Mouse (Mus musculus): Measurements from ENCODE around the gene Nnmt. TPM values are rescaled to one million over a fixed set of nuclear protein-coding genes. Genes with fewer than 3 reads are reported as not detected.

Nnmt gene
- polyA plus RNA-seq, 1 experiment, result not detected

DNA sequence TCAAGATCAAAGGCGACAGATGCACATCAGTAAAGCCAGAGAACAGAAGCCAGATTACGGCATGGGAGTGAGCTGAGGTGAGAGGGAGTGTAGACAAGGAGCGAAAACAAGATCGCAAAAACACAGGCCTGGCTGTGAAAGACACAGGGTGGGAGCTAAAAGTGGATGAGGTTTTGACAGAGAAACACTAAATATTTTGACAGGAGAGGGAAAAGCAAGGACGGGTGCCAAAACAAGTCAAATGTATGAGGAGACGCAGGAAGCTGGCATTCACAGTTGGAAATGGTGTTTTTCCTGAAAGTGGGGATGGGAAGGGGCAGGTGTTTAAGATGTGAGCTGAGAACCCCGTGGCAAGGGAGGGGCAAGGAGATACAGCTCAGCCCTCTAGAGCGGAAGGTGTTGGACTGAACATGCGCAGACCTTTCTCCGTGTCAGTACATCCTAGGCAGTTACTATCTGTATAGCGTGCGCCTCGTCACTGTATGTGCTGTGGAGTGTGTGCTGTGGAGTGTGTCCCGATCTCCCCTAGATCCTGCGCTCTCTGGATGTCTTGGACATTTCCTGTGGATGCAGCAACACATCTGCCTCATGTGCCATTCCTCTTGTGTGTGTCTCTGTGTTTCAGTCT is 33.3 kb upstream of the Nnmt start:
- H3K27ac ChIP-seq (ENCODE audit: insufficient read depth, low read depth, low read length), result no peak overlapping the region
- H3K4me1 ChIP-seq (ENCODE audit: control insufficient read depth, insufficient read depth, low read length), result no peaks in the 10 kb centered on the region
- TF ChIP-seq CTCF (IDR thresholded peaks at IDR 0.05; ENCODE audit: insufficient read depth, low read depth, low read length) (no peak), POLR2A (IDR thresholded peaks at IDR 0.05; ENCODE audit: insufficient read depth, low read depth, low read length) (no peak)
- 70% methylated on average over 15 of the region's 15 CpGs for WGBS
- H3K4me3 ChIP-seq (ENCODE audit: insufficient read depth, low read depth, low read length), result no peak overlapping the region

GRCm38 (mm10) chr9:48637161-48637560 is 32.2 kb upstream of the Nnmt start:
- Histone ChIP-seq H3K4me3 (ENCODE audit: insufficient read depth, low read depth, low read length) (no peak overlapping the region), H3K27ac (ENCODE audit: insufficient read depth, low read depth, low read length) (no peak overlapping the region), H3K4me1 (ENCODE audit: control insufficient read depth, insufficient read depth, low read length) (no peaks in the 10 kb centered on the region)
- WGBS, result 93% methylated on average over 7 of the region's 7 CpGs
- no peak for TF ChIP-seq CTCF (IDR thresholded peaks at IDR 0.05; ENCODE audit: insufficient read depth, low read depth, low read length)
- TF ChIP-seq POLR2A (IDR thresholded peaks at IDR 0.05; ENCODE audit: insufficient read depth, low read depth, low read length), result no peak

DNA sequence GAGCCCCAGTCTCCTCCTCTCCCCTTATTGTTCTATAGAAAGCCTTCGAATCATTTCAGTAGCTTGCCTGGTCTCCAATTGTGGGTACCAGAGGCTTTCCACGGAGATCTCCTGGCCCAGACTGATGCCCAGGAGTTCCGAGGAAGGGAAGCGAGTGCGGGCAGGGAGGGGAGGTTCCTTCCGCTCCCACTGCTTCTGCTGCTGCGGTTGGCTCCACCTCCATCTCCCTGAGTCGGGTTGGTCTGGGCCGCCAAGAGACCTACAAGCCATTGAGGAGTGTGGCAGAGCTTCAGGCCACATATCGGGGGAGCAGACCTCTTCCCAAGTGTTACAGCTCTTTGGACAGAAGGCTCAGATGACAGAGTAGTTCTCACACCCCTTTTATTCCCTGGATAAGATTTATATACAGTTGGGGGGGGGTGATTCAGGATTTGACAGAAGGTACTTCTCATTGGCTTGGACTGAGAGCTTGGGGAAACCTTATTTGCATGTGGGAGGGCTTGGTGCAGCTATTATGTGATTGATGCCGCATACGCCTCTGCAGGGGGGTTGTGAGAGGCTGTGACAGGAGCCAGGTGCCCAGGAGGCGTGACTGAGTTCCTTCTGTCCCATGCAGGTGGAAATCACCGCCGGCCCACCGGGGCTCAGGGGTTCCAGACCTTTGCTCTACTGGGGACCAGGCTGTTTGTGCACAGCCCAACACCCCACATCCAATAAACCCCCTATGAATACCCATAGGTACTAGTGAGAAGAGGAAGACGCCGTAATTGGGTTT is 30.8 kb upstream of the Nnmt start:
- H3K27ac ChIP-seq (ENCODE audit: insufficient read depth, low read depth, low read length), result no peak overlapping the region
- WGBS, result 59% methylated on average over 18 of the region's 18 CpGs
- no peaks in the 10 kb centered on the region for H3K4me1 ChIP-seq (ENCODE audit: control insufficient read depth, insufficient read depth, low read length)
- TF ChIP-seq CTCF (IDR thresholded peaks at IDR 0.05; ENCODE audit: insufficient read depth, low read depth, low read length), result no peak
- TF ChIP-seq POLR2A (IDR thresholded peaks at IDR 0.05; ENCODE audit: insufficient read depth, low read depth, low read length), result no peak
- H3K4me3 ChIP-seq (ENCODE audit: insufficient read depth, low read depth, low read length), result no peak overlapping the region

- Histone ChIP-seq H3K27ac (ENCODE audit: insufficient read depth, low read depth, low read length) (no peak overlapping the region), H3K4me1 (ENCODE audit: control insufficient read depth, insufficient read depth, low read length) (no peaks in the 10 kb centered on the region), H3K4me3 (ENCODE audit: insufficient read depth, low read depth, low read length) (no peak overlapping the region)
- no peak for TF ChIP-seq CTCF (IDR thresholded peaks at IDR 0.05; ENCODE audit: insufficient read depth, low read depth, low read length)
- TF ChIP-seq POLR2A (IDR thresholded peaks at IDR 0.05; ENCODE audit: insufficient read depth, low read depth, low read length), result no peak
- 85% methylated on average over 6 of the region's 6 CpGs for WGBS
These were observed 28.2 kb upstream of the Nnmt start for GRCm38 (mm10) chr9:48633147-48633546.

DNA sequence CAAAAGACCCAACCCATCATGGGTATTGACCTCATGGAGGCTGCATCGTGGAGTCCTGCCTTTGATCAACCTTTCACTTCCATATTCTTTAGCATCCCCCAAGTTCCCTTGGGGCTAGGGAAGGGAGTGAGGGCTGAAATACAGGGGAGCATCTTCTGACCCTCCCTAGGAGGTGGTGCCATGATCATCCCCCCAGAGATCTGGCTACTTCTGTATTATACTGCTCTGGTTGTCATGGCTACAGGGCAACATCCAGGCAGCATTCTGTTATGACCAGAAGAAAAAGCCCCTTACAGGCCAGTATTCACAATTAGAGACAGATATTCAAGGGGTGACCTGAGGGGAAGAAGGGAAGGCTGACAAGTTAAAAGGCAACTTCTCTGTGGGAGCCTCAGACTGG is 14.3 kb upstream of the Nnmt start:
- Histone ChIP-seq H3K4me3 (ENCODE audit: insufficient read depth, low read depth, low read length) (no peak overlapping the region), H3K4me1 (ENCODE audit: control insufficient read depth, insufficient read depth, low read length) (peaks cover 7% of the 10 kb centered on the region), H3K27ac (ENCODE audit: insufficient read depth, low read depth, low read length) (no peak overlapping the region)
- no peak for TF ChIP-seq CTCF (IDR thresholded peaks at IDR 0.05; ENCODE audit: insufficient read depth, low read depth, low read length)
- no peak for TF ChIP-seq POLR2A (IDR thresholded peaks at IDR 0.05; ENCODE audit: insufficient read depth, low read depth, low read length)
- 58% methylated on average over 1 of the region's 1 CpGs for whole genome bisulfite sequencing

GRCm38 (mm10) chr9:48618589-48618988 is 13.6 kb upstream of the Nnmt start:
- H3K4me3 ChIP-seq (ENCODE audit: insufficient read depth, low read depth, low read length), result 0 out of 2 replicates have a peak overlapping the region, but pooled peaks have one; percentile 12
- WGBS, result 32% methylated on average over 6 of the region's 6 CpGs
- TF ChIP-seq CTCF (IDR thresholded peaks at IDR 0.05; ENCODE audit: insufficient read depth, low read depth, low read length) (peak; percentile 43; the same call in 1 of the 2 replicates), POLR2A (IDR thresholded peaks at IDR 0.05; ENCODE audit: insufficient read depth, low read depth, low read length) (no peak)
- H3K4me1 ChIP-seq (ENCODE audit: control insufficient read depth, insufficient read depth, low read length), result peaks cover 7% of the 10 kb centered on the region
- no peak overlapping the region for H3K27ac ChIP-seq (ENCODE audit: insufficient read depth, low read depth, low read length)

GRCm38 (mm10) chr9:48618111-48618510 is 13.2 kb upstream of the Nnmt start:
- TF ChIP-seq POLR2A (IDR thresholded peaks at IDR 0.05; ENCODE audit: insufficient read depth, low read depth, low read length), result no peak
- TF ChIP-seq CTCF (IDR thresholded peaks at IDR 0.05; ENCODE audit: insufficient read depth, low read depth, low read length), result no peak
- H3K4me3 ChIP-seq (ENCODE audit: insufficient read depth, low read depth, low read length), result no peak overlapping the region

DNA sequence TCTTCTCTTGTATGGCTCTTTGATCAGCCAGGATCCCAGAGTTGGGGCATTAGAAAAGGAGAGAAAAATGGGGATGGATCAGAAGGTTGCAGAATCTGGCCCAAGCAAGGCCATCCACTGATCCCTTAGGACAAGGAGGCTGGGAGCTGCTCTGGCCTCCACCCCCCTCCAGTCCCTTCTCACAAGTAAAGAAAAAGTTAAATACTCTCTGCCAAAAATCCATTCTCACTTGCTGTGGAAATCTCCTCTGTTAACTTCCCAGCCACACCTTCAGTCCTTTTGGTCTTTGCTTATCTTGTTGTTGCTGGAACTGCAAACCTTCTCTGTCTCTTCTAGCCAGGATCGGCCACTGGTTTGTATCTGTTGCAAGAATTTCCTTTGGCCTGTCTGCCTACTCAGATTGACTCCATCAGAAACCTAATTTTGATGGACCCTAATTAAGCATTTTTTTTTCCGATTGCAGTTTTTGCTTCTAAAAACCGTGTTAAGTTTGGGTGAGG is 12.6 kb upstream of the Nnmt start:
- Histone ChIP-seq H3K4me3 (ENCODE audit: insufficient read depth, low read depth, low read length) (no peak overlapping the region), H3K4me1 (ENCODE audit: control insufficient read depth, insufficient read depth, low read length) (peaks cover 7% of the 10 kb centered on the region), H3K27ac (ENCODE audit: insufficient read depth, low read depth, low read length) (no peak overlapping the region)
- TF ChIP-seq CTCF (IDR thresholded peaks at IDR 0.05; ENCODE audit: insufficient read depth, low read depth, low read length), result no peak
- TF ChIP-seq POLR2A (IDR thresholded peaks at IDR 0.05; ENCODE audit: insufficient read depth, low read depth, low read length), result no peak
- 90% methylated on average over 3 of the region's 3 CpGs for WGBS

More at GRCm38 (mm10) chr9:48618111-48618510, 13.2 kb upstream of the Nnmt start:
- Histone ChIP-seq H3K27ac (ENCODE audit: insufficient read depth, low read depth, low read length) (no peak overlapping the region), H3K4me1 (ENCODE audit: control insufficient read depth, insufficient read depth, low read length) (peaks cover 7% of the 10 kb centered on the region)
- 55% methylated on average over 8 of the region's 8 CpGs for WGBS

GRCm38 (mm10) chr9:48613221-48613620 is 8.3 kb upstream of the Nnmt start:
- 84% methylated on average over 4 of the region's 4 CpGs for WGBS
- Histone ChIP-seq H3K27ac (ENCODE audit: insufficient read depth, low read depth, low read length) (no peak overlapping the region), H3K4me1 (ENCODE audit: control insufficient read depth, insufficient read depth, low read length) (peaks cover 3% of the 10 kb centered on the region), H3K4me3 (ENCODE audit: insufficient read depth, low read depth, low read length) (no peak overlapping the region)
- no peak for TF ChIP-seq CTCF (IDR thresholded peaks at IDR 0.05; ENCODE audit: insufficient read depth, low read depth, low read length)
- TF ChIP-seq POLR2A (IDR thresholded peaks at IDR 0.05; ENCODE audit: insufficient read depth, low read depth, low read length), result no peak

Data from olfactory bulb, adult 2 months (tissue).